ENCODE assay signal across 16 mouse cellular contexts in genomic region chr16:43881636-43882035, GRCm38 (mm10). TPM values are rescaled to one million over a fixed set of nuclear protein-coding genes. Genes with fewer than 3 reads are reported as not detected.
DNase-seq lines count a peak whose midpoint lies in the region; ATAC-seq and TF ChIP-seq lines count a peak whose summit lies in the region.
"Had no signal": no experiment of that assay in that cellular context is flagged by ENCODE, and none has a peak within 500 bp of the region (broad histone marks: within the 10 kb centered on the region; RNA-seq: fewer than 3 reads in every experiment).

No protein-coding gene starts in this region.

- no peak overlapping the region for H3K4me3 ChIP-seq in gastrocnemius, adult 2 months
- H3K4me3 ChIP-seq in midbrain, embryonic 14.5 days (replicated peaks; ENCODE audit: low read depth, low read length) = no peak overlapping the region
- no peak overlapping the region for H3K4me3 ChIP-seq in midbrain, embryonic 11.5 days (ENCODE audit: low read depth, low read length)
- H3K4me3 ChIP-seq: heart, embryonic 10.5 days; hindbrain, embryonic 10.5 days; limb, embryonic 12.5 days; lung, embryonic 15.5 days; midbrain, embryonic 12.5 days; neural tube, embryonic 13.5 days had no signal

- ATAC-seq in midbrain, embryonic 14.5 days (ENCODE audit: low FRiP score, low TSS enrichment) = no peak
- no peak for ATAC-seq in midbrain, embryonic 11.5 days (ENCODE audit: low FRiP score)

- H3K9me3 ChIP-seq in midbrain, embryonic 14.5 days (ENCODE audit: control insufficient read depth, low read length) = no peaks in the 10 kb centered on the region
- no peaks in the 10 kb centered on the region for H3K9me3 ChIP-seq in midbrain, embryonic 11.5 days (ENCODE audit: control insufficient read depth, low read length)
- H3K9me3 ChIP-seq: heart, embryonic 10.5 days; hindbrain, embryonic 10.5 days; limb, embryonic 12.5 days; lung, embryonic 15.5 days; midbrain, embryonic 12.5 days; neural tube, embryonic 13.5 days had no signal

- no peaks in the 10 kb centered on the region for H3K4me1 ChIP-seq in midbrain, embryonic 14.5 days (ENCODE audit: control insufficient read depth, insufficient read depth, low read length)
- no peaks in the 10 kb centered on the region for H3K4me1 ChIP-seq in midbrain, embryonic 11.5 days (ENCODE audit: control insufficient read depth, insufficient read depth, low read length)
- H3K4me1 ChIP-seq: heart, embryonic 10.5 days; hindbrain, embryonic 10.5 days; limb, embryonic 12.5 days; lung, embryonic 15.5 days; midbrain, embryonic 12.5 days; neural tube, embryonic 13.5 days had no signal

- WGBS in midbrain, embryonic 14.5 days = 65% methylated on average over 3 of the region's 3 CpGs
- 56% methylated on average over 3 of the region's 3 CpGs for WGBS in midbrain, embryonic 11.5 days

- no peaks in the 10 kb centered on the region for H3K27me3 ChIP-seq in midbrain, embryonic 14.5 days (ENCODE audit: control insufficient read depth, insufficient read depth, low read length)
- no peaks in the 10 kb centered on the region for H3K27me3 ChIP-seq in midbrain, embryonic 11.5 days (ENCODE audit: control insufficient read depth, insufficient read depth, low read length)
- H3K27me3 ChIP-seq: limb, embryonic 12.5 days; lung, embryonic 15.5 days; midbrain, embryonic 12.5 days; neural tube, embryonic 13.5 days had no signal

- peaks cover 15% of the 10 kb centered on the region for H3K36me3 ChIP-seq in midbrain, embryonic 14.5 days (ENCODE audit: control insufficient read depth, insufficient read depth, low read length)
- no peaks in the 10 kb centered on the region; the same call in 1 of the 2 replicates for H3K36me3 ChIP-seq in midbrain, embryonic 11.5 days (ENCODE audit: control insufficient read depth, insufficient read depth, low read length)

- no peak for DNase-seq in gastrocnemius, adult 2 months
- no peak for DNase-seq in gastrocnemius, postnatal 4 days (ENCODE audit: low spot score in 2 of 2)
- peak; percentile 11 for DNase-seq in midbrain, embryonic 14.5 days
- DNase-seq in midbrain, embryonic 11.5 days (ENCODE audit: low spot score, missing footprints) = no peak
- peak; percentile 15 for DNase-seq in MEL-GATA-1-ER (ENCODE audit: extremely low read depth, low read depth)
- DNase-seq in naive thymus-derived CD4-positive, alpha-beta T cell, adult 2 months (ENCODE audit: low read depth) = peak; percentile 26
- no peak for DNase-seq in layer of hippocampus, adult 11-12 months (ENCODE audit: low spot score)
- no peak for DNase-seq in spleen, postnatal 4 days (ENCODE audit: low spot score in 2 of 2)
- DNase-seq: kidney, adult 9 months; right cerebral cortex, postnatal 14 days had no signal

- peak; percentile 35 for TF ChIP-seq CTCF in gastrocnemius, adult 2 months (IDR thresholded peaks at IDR 0.05)

- no peak overlapping the region for H3K4me2 ChIP-seq in midbrain, embryonic 14.5 days (ENCODE audit: low read length)
- no peak overlapping the region for H3K4me2 ChIP-seq in midbrain, embryonic 11.5 days
- H3K4me2 ChIP-seq: limb, embryonic 12.5 days; lung, embryonic 15.5 days; midbrain, embryonic 12.5 days; neural tube, embryonic 13.5 days had no signal

- H3K9ac ChIP-seq in midbrain, embryonic 14.5 days (replicated peaks; ENCODE audit: low read length) = no peak overlapping the region
- H3K9ac ChIP-seq in midbrain, embryonic 11.5 days (ENCODE audit: low read length) = no peak overlapping the region
- H3K9ac ChIP-seq: limb, embryonic 12.5 days; lung, embryonic 15.5 days; midbrain, embryonic 12.5 days; neural tube, embryonic 13.5 days had no signal

- H3K27ac ChIP-seq in gastrocnemius, adult 2 months = no peak overlapping the region
- H3K27ac ChIP-seq in midbrain, embryonic 14.5 days (replicated peaks; ENCODE audit: low read depth, low read length) = no peak overlapping the region
- no peak overlapping the region for H3K27ac ChIP-seq in midbrain, embryonic 11.5 days (ENCODE audit: low read depth, low read length)
- H3K27ac ChIP-seq: heart, embryonic 10.5 days; hindbrain, embryonic 10.5 days; limb, embryonic 12.5 days; lung, embryonic 15.5 days; midbrain, embryonic 12.5 days; neural tube, embryonic 13.5 days had no signal

- intact Hi-C loops in gastrocnemius, adult 2 months (cut with DNase I) = no loop called here

RNA-seq across cellular contexts. Expression of gene Ccdc191, which starts 8.0 kb away (rescaled TPM):
- 1 to 10 TPM; 1.5 to 3.2 TPM for total RNA-seq in gastrocnemius, adult 2 months (2021)
- total RNA-seq in gastrocnemius, postnatal 4 days (2021) = 1 to 10 TPM; 2.7 to 3.3 TPM
- polyA plus RNA-seq in midbrain, embryonic 14.5 days (2014; fragmentation: Nextera tagmentation; extraction: Ambion mirVana) = 6.6 and 8.6 TPM in 2 replicates
- polyA plus RNA-seq in midbrain, embryonic 11.5 days (2014; fragmentation: Nextera tagmentation; extraction: Ambion mirVana) = 14.0 and 17.7 TPM in 2 replicates

RNA-seq across cellular contexts. Expression of gene Qtrt2, which starts 45.0 kb away (rescaled TPM):
- 10 to 100 TPM; 11.0 to 11.4 TPM for total RNA-seq in gastrocnemius, adult 2 months (2021)
- total RNA-seq in gastrocnemius, postnatal 4 days (2021) = 10 to 100 TPM; 15.2 to 16.7 TPM
- polyA plus RNA-seq in midbrain, embryonic 14.5 days (2014; fragmentation: Nextera tagmentation; extraction: Ambion mirVana) = 19.5 and 28.9 TPM in 2 replicates
- 39.4 and 39.9 TPM in 2 replicates for polyA plus RNA-seq in midbrain, embryonic 11.5 days (2014; fragmentation: Nextera tagmentation; extraction: Ambion mirVana)

Comparison
In these comparisons a context has a peak if more than half of its experiments do, and no peak if none do; other contexts are left out.
1. DNase-seq: peak in midbrain, embryonic 14.5 days (single experiment), MEL-GATA-1-ER (single experiment) and naive thymus-derived CD4-positive, alpha-beta T cell, adult 2 months (single experiment); none in gastrocnemius, adult 2 months (single experiment), gastrocnemius, postnatal 4 days (0 of 2), midbrain, embryonic 11.5 days (single experiment), layer of hippocampus, adult 11-12 months (single experiment) and spleen, postnatal 4 days (0 of 2).